ENCODE assay signal across 16 mouse cellular contexts in genomic region chr9:119887144-119887901, GRCm38 (mm10). TPM values are rescaled to one million over a fixed set of nuclear protein-coding genes. Genes with fewer than 3 reads are reported as not detected.
DNase-seq lines count a peak whose midpoint lies in the region; ATAC-seq and TF ChIP-seq lines count a peak whose summit lies in the region.
"Had no signal": no experiment of that assay in that cellular context is flagged by ENCODE, and none has a peak within 500 bp of the region (broad histone marks: within the 10 kb centered on the region; RNA-seq: fewer than 3 reads in every experiment).

No protein-coding gene starts in this region.

- H3K9me3 ChIP-seq in forebrain, embryonic 11.5 days (ENCODE audit: control insufficient read depth, low read length) = no peaks in the 10 kb centered on the region
- no peaks in the 10 kb centered on the region for H3K9me3 ChIP-seq in forebrain, postnatal 0 days (ENCODE audit: low read length)
- H3K9me3 ChIP-seq: heart, embryonic 13.5 days; hindbrain, embryonic 12.5 days; midbrain, embryonic 10.5 days had no signal

- no peaks in the 10 kb centered on the region for H3K36me3 ChIP-seq in forebrain, embryonic 11.5 days (ENCODE audit: control insufficient read depth, insufficient read depth, low read length)
- no peaks in the 10 kb centered on the region for H3K36me3 ChIP-seq in forebrain, postnatal 0 days (ENCODE audit: insufficient read depth)
- H3K36me3 ChIP-seq: hindbrain, embryonic 12.5 days; midbrain, embryonic 10.5 days had no signal

- peak; percentile 25 for DNase-seq in forebrain, embryonic 11.5 days (ENCODE audit: low spot score)
- no peak for DNase-seq in forebrain, postnatal 0 days
- DNase-seq in lung, postnatal 10 days = peak; percentile 33
- DNase-seq in lung, adult 2 months = no peak
- DNase-seq in c-Kit-negative CD71-positive TER-119-positive erythroid progenitor cells, embryonic 14.5 days (ENCODE audit: low read depth, low spot score) = peak; percentile 17
- DNase-seq in telencephalon, adult 2 months (ENCODE audit: low read depth, low spot score) = peak; percentile 32
- DNase-seq in adipocyte (ENCODE audit: low spot score) = no peak
- no peak for DNase-seq in Muller cell, postnatal 12 days (ENCODE audit: inconsistent ontology term)
- DNase-seq: cerebellum, adult 11-12 months; gastrocnemius, postnatal 14 days; lung, embryonic 14.5 days; right cerebral cortex, postnatal 4 days had no signal

- H3K4me1 ChIP-seq in forebrain, embryonic 11.5 days (replicated peaks; ENCODE audit: control insufficient read depth, insufficient read depth, low read length) = peaks cover 15% of the 10 kb centered on the region
- H3K4me1 ChIP-seq in forebrain, postnatal 0 days (ENCODE audit: insufficient read depth) = peaks cover 3% of the 10 kb centered on the region; the same call in 1 of the 2 replicates
- H3K4me1 ChIP-seq in lung, adult 2 months (ENCODE audit: control insufficient read depth, insufficient read depth, low read length) = no peaks in the 10 kb centered on the region
- H3K4me1 ChIP-seq: heart, embryonic 13.5 days had no signal

- no peak overlapping the region for H3K9ac ChIP-seq in forebrain, embryonic 11.5 days (ENCODE audit: low read length)
- no peak overlapping the region for H3K9ac ChIP-seq in forebrain, postnatal 0 days
- H3K9ac ChIP-seq: heart, embryonic 13.5 days; hindbrain, embryonic 12.5 days; lung, embryonic 14.5 days had no signal

- no peak for ATAC-seq in forebrain, embryonic 11.5 days (replicated peaks; ENCODE audit: low FRiP score)
- no peak for ATAC-seq in forebrain, postnatal 0 days

- WGBS in forebrain, embryonic 11.5 days = 85% methylated on average over 4 of the region's 4 CpGs
- 79% methylated on average over 4 of the region's 4 CpGs for WGBS in forebrain, postnatal 0 days
- WGBS in lung, adult 2 months = 69% methylated on average over 4 of the region's 4 CpGs

- no peak overlapping the region for H3K27ac ChIP-seq in forebrain, embryonic 11.5 days (ENCODE audit: low read depth, low read length)
- no peak overlapping the region for H3K27ac ChIP-seq in forebrain, postnatal 0 days (ENCODE audit: low read depth, low read length)
- H3K27ac ChIP-seq: heart, embryonic 13.5 days; hindbrain, embryonic 12.5 days; midbrain, embryonic 10.5 days had no signal

- no peak overlapping the region for H3K4me3 ChIP-seq in forebrain, embryonic 11.5 days (ENCODE audit: low read depth, low read length)
- no peak overlapping the region for H3K4me3 ChIP-seq in forebrain, postnatal 0 days (ENCODE audit: low read depth, low read length)
- H3K4me3 ChIP-seq in lung, adult 2 months (replicated peaks; ENCODE audit: extremely low read depth, low read depth, low read length) = no peak overlapping the region
- H3K4me3 ChIP-seq: erythroblast, embryonic 14.5 days; heart, embryonic 13.5 days; hindbrain, embryonic 12.5 days; midbrain, embryonic 10.5 days had no signal

- no peak overlapping the region for H3K4me2 ChIP-seq in forebrain, embryonic 11.5 days (ENCODE audit: low read depth, low read length, severe bottlenecking)
- no peak overlapping the region for H3K4me2 ChIP-seq in forebrain, postnatal 0 days (ENCODE audit: low read depth)
- H3K4me2 ChIP-seq: heart, embryonic 13.5 days; hindbrain, embryonic 12.5 days; lung, embryonic 14.5 days had no signal

- TF ChIP-seq CTCF in forebrain, postnatal 0 days (IDR thresholded peaks at IDR 0.05; ENCODE audit: low read depth) = no peak
- TF ChIP-seq CTCF in lung, adult 2 months (IDR thresholded peaks at IDR 0.05; ENCODE audit: insufficient read depth, low read length) = no peak

- H3K27me3 ChIP-seq in forebrain, embryonic 11.5 days (ENCODE audit: control insufficient read depth, insufficient read depth, low read length) = no peaks in the 10 kb centered on the region
- H3K27me3 ChIP-seq in forebrain, postnatal 0 days (ENCODE audit: insufficient read depth, low read length) = no peaks in the 10 kb centered on the region
- H3K27me3 ChIP-seq: heart, embryonic 13.5 days had no signal

- no peak for TF ChIP-seq POLR2A in lung, adult 2 months (IDR thresholded peaks at IDR 0.05; ENCODE audit: borderline replicate concordance, extremely low read depth, low read depth, low read length)

RNA-seq across cellular contexts. Expression of gene Wdr48, which starts 7.4 kb away (rescaled TPM):
- 60.7 and 67.0 TPM in 2 replicates for polyA plus RNA-seq in forebrain, embryonic 11.5 days (2014; fragmentation: Nextera tagmentation; extraction: Ambion mirVana)
- total RNA-seq in forebrain, postnatal 0 days (2014; rRNA removed) = 80.3 and 83.2 TPM in 2 replicates
- 41.1 and 47.9 TPM in 2 replicates for polyA plus RNA-seq in forebrain, postnatal 0 days (2015; fragmentation: Nextera tagmentation; extraction: Ambion mirVana)
- 35.9 and 47.3 TPM in 2 replicates for polyA plus RNA-seq in lung, adult 2 months (2012; rRNA removed)

RNA-seq across cellular contexts. Expression of gene Gorasp1, which starts 50.0 kb away (rescaled TPM):
- 19.3 and 25.7 TPM in 2 replicates for polyA plus RNA-seq in forebrain, embryonic 11.5 days (2014; fragmentation: Nextera tagmentation; extraction: Ambion mirVana)
- total RNA-seq in forebrain, postnatal 0 days (2014; rRNA removed) = 15.3 and 27.9 TPM in 2 replicates
- polyA plus RNA-seq in forebrain, postnatal 0 days (2015; fragmentation: Nextera tagmentation; extraction: Ambion mirVana) = 20.3 and 24.0 TPM in 2 replicates
- 15.7 and 16.2 TPM in 2 replicates for polyA plus RNA-seq in lung, adult 2 months (2012; rRNA removed)

RNA-seq across cellular contexts. Expression of gene Ttc21a, which starts 50.1 kb away (rescaled TPM):
- 0.11 and 0.33 TPM in 2 replicates for polyA plus RNA-seq in forebrain, embryonic 11.5 days (2014; fragmentation: Nextera tagmentation; extraction: Ambion mirVana)
- 2.5 and 4.3 TPM in 2 replicates for total RNA-seq in forebrain, postnatal 0 days (2014; rRNA removed)
- 0.45 and 0.85 TPM in 2 replicates for polyA plus RNA-seq in forebrain, postnatal 0 days (2015; fragmentation: Nextera tagmentation; extraction: Ambion mirVana)
- polyA plus RNA-seq in lung, adult 2 months (2012; rRNA removed) = 9.5 and 11.4 TPM in 2 replicates
- total RNA-seq: gastrocnemius, postnatal 14 days had no signal
- polyA plus RNA-seq: erythroblast, embryonic 14.5 days had no signal

Comparison
In these comparisons a context has a peak if more than half of its experiments do, and no peak if none do; other contexts are left out.
1. DNase-seq: peak in forebrain, embryonic 11.5 days (single experiment), lung, postnatal 10 days (single experiment), c-Kit-negative CD71-positive TER-119-positive erythroid progenitor cells, embryonic 14.5 days (single experiment) and telencephalon, adult 2 months (single experiment); none in forebrain, postnatal 0 days (single experiment), lung, adult 2 months (single experiment), adipocyte (single experiment) and Muller cell, postnatal 12 days (single experiment).